Mouse (Mus musculus): ENCODE data around the gene Vps35l. TPM values are rescaled to one million over a fixed set of nuclear protein-coding genes. Genes with fewer than 3 reads are reported as not detected.

Gene Vps35l
- polyA plus RNA-seq, 1 experiment from 2014 or later = 91.9 TPM

DNA sequence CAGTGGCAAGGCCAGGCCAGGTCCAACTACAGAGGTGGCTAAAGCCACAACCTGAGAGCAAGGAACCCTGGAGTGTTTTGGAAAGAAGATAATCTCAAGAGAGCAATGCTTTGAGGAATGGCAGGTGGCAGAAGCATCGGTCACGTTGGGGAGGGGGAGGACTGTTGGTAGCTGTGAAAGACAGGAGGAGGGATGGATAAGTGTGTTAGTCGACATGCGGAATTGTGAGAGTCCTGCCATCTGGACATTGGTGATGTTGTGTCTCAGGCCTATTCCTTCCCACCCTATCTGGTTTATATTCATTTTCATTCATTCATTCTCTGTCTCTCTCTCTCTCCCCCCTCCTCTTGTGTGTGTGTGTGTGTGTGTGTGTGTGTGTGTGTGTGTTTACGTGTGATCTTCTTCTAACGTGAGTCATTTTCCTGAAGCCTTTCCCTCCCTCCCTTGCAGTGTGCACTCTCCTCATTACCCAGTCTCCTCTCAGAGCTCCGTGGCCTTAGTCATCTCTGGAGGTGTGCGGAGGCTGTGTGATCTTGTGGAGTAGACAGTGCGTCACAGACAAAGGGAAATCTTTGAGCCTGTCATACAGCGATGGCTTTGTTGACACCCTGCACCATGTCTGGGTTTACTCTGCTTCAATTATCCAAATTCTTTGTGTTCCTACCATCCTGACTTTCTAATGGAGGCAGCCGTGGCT, 43.4 kb downstream of the Vps35l start:
- no peak overlapping the region for H3K4me3 ChIP-seq (ENCODE audit: low read length)
- ATAC-seq = no peak
- H3K9me3 ChIP-seq (ENCODE audit: control insufficient read depth, low read length) = no peaks in the 10 kb centered on the region
- H3K9ac ChIP-seq (ENCODE audit: low read depth, low read length) = no peak overlapping the region
- no peak overlapping the region for H3K27ac ChIP-seq (ENCODE audit: low read depth, low read length)
- 88% methylated on average over 11 of the region's 11 CpGs for WGBS
- H3K36me3 ChIP-seq (ENCODE audit: control insufficient read depth, insufficient read depth, low read length) = peaks cover 10% of the 10 kb centered on the region
- H3K27me3 ChIP-seq (replicated peaks; ENCODE audit: control insufficient read depth, insufficient read depth, low read length) = no peaks in the 10 kb centered on the region
- H3K4me1 ChIP-seq (ENCODE audit: control insufficient read depth, insufficient read depth, low read depth, low read length) = no peaks in the 10 kb centered on the region
- no peak overlapping the region for H3K4me2 ChIP-seq (ENCODE audit: low read length)

GRCm38 (mm10) chr7:118786091-118786490, 46.1 kb downstream of the Vps35l start:
- Histone ChIP-seq H3K36me3 (ENCODE audit: control insufficient read depth, insufficient read depth, low read length) (peaks cover 7% of the 10 kb centered on the region), H3K4me2 (ENCODE audit: low read length) (no peak overlapping the region), H3K9me3 (ENCODE audit: control insufficient read depth, low read length) (no peaks in the 10 kb centered on the region), H3K27ac (ENCODE audit: low read depth, low read length) (no peak overlapping the region), H3K27me3 (replicated peaks; ENCODE audit: control insufficient read depth, insufficient read depth, low read length) (no peaks in the 10 kb centered on the region), H3K4me3 (ENCODE audit: low read length) (no peak overlapping the region), H3K9ac (ENCODE audit: low read depth, low read length) (no peak overlapping the region), H3K4me1 (ENCODE audit: control insufficient read depth, insufficient read depth, low read depth, low read length) (no peaks in the 10 kb centered on the region)
- WGBS = 82% methylated on average over 6 of the region's 6 CpGs
- no peak for ATAC-seq

GRCm38 (mm10) chr7:118787326-118787725, 47.3 kb downstream of the Vps35l start:
- Histone ChIP-seq H3K9me3 (ENCODE audit: control insufficient read depth, low read length) (no peaks in the 10 kb centered on the region), H3K4me2 (ENCODE audit: low read length) (no peak overlapping the region)

DNA sequence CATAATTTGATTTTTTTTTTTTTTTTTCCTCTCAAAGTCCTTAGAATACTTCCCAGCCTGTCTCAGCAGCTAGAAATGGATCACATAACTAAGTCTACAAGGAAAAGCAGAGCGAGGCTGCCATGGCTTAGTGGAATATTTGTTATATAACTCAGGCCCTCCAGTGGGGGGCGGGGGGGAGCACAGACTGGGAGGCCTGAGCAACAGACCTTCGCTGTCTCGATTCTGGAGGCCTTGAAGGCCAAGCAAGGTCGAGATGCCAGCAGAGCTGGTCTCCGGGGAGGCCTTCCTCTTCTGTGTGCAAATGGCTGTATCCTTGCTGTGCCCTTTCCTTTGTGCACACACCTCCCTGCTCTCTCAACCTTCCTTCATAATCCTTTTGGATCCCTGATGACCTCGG, 48.5 kb downstream of the Vps35l start:
- WGBS = 62% methylated on average over 7 of the region's 7 CpGs
- H3K36me3 ChIP-seq (ENCODE audit: control insufficient read depth, insufficient read depth, low read length) = peaks cover 23% of the 10 kb centered on the region
- no peak for ATAC-seq
- no peak overlapping the region for H3K9ac ChIP-seq (ENCODE audit: low read depth, low read length)
- no peak overlapping the region for H3K4me3 ChIP-seq (ENCODE audit: low read length)
- no peak overlapping the region for H3K4me2 ChIP-seq (ENCODE audit: low read length)
- no peaks in the 10 kb centered on the region for H3K27me3 ChIP-seq (replicated peaks; ENCODE audit: control insufficient read depth, insufficient read depth, low read length)
- no peaks in the 10 kb centered on the region for H3K4me1 ChIP-seq (ENCODE audit: control insufficient read depth, insufficient read depth, low read depth, low read length)
- no peaks in the 10 kb centered on the region for H3K9me3 ChIP-seq (ENCODE audit: control insufficient read depth, low read length)
- no peak overlapping the region for H3K27ac ChIP-seq (ENCODE audit: low read depth, low read length)

More at GRCm38 (mm10) chr7:118787326-118787725, 47.3 kb downstream of the Vps35l start:
- no peaks in the 10 kb centered on the region for H3K27me3 ChIP-seq (replicated peaks; ENCODE audit: control insufficient read depth, insufficient read depth, low read length)
- peaks cover 15% of the 10 kb centered on the region for H3K36me3 ChIP-seq (ENCODE audit: control insufficient read depth, insufficient read depth, low read length)
- no peak overlapping the region for H3K4me3 ChIP-seq (ENCODE audit: low read length)
- H3K9ac ChIP-seq (ENCODE audit: low read depth, low read length) = no peak overlapping the region
- WGBS = 93% methylated on average over 5 of the region's 5 CpGs
- ATAC-seq = no peak
- H3K27ac ChIP-seq (ENCODE audit: low read depth, low read length) = no peak overlapping the region
- no peaks in the 10 kb centered on the region for H3K4me1 ChIP-seq (ENCODE audit: control insufficient read depth, insufficient read depth, low read depth, low read length)

DNA sequence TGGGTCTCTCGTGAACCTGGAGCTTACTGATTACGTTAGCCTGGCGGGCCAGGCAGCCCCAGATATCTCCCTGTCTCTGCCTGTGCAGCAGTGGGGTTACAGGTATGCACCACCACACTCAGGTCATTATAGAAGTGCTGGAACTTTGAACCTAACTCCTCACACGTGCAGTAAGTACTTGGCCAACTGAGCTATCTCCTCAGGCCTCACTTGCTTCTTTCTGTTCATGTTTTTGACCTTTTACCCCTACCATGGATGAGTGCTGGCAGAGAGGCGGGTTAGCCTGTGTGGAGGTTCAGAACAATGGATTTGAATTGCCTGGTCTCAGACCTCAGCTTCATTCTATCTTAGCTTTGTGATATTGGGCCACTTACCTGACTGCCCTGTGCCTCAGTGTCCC, 50.3 kb downstream of the Vps35l start:
- H3K27me3 ChIP-seq (replicated peaks; ENCODE audit: control insufficient read depth, insufficient read depth, low read length) = no peaks in the 10 kb centered on the region
- H3K4me2 ChIP-seq (ENCODE audit: low read length) = no peak overlapping the region
- peaks cover 21% of the 10 kb centered on the region for H3K36me3 ChIP-seq (ENCODE audit: control insufficient read depth, insufficient read depth, low read length)
- no peak overlapping the region for H3K9ac ChIP-seq (ENCODE audit: low read depth, low read length)
- H3K4me3 ChIP-seq (ENCODE audit: low read length) = no peak overlapping the region
- ATAC-seq = no peak
- no peaks in the 10 kb centered on the region for H3K9me3 ChIP-seq (ENCODE audit: control insufficient read depth, low read length)
- no peak overlapping the region for H3K27ac ChIP-seq (ENCODE audit: low read depth, low read length)
- H3K4me1 ChIP-seq (ENCODE audit: control insufficient read depth, insufficient read depth, low read depth, low read length) = no peaks in the 10 kb centered on the region
- 84% methylated on average over 5 of the region's 5 CpGs for WGBS

DNA sequence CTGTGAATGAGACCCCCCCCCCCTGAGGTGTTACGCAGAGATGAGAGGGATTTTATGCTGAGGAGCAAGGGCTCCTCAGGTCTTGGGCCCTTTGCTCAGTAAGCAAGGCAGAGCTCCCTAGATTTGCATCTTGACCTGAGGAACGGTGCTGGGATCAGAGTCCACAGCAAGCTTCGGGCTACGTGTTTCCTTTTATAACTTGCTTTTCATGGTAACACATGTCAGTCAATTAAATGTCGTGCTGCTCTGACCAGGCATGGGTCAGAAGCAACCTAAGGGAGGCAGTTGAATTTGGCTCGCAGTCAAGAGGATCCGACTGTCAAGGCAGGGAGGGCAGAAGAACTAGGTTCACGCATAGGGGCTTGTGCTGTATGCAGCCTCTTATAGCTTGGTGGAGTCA, 53.9 kb downstream of the Vps35l start:
- ATAC-seq = no peak
- no peak overlapping the region for H3K4me3 ChIP-seq (ENCODE audit: low read length)
- H3K9me3 ChIP-seq (ENCODE audit: control insufficient read depth, low read length) = no peaks in the 10 kb centered on the region
- H3K4me2 ChIP-seq (ENCODE audit: low read length) = no peak overlapping the region
- no peaks in the 10 kb centered on the region for H3K4me1 ChIP-seq (ENCODE audit: control insufficient read depth, insufficient read depth, low read depth, low read length)
- no peaks in the 10 kb centered on the region for H3K27me3 ChIP-seq (replicated peaks; ENCODE audit: control insufficient read depth, insufficient read depth, low read length)
- WGBS = 72% methylated on average over 8 of the region's 8 CpGs
- H3K9ac ChIP-seq (ENCODE audit: low read depth, low read length) = no peak overlapping the region
- H3K36me3 ChIP-seq (ENCODE audit: control insufficient read depth, insufficient read depth, low read length) = peaks cover 33% of the 10 kb centered on the region
- no peak overlapping the region for H3K27ac ChIP-seq (ENCODE audit: low read depth, low read length)

DNA sequence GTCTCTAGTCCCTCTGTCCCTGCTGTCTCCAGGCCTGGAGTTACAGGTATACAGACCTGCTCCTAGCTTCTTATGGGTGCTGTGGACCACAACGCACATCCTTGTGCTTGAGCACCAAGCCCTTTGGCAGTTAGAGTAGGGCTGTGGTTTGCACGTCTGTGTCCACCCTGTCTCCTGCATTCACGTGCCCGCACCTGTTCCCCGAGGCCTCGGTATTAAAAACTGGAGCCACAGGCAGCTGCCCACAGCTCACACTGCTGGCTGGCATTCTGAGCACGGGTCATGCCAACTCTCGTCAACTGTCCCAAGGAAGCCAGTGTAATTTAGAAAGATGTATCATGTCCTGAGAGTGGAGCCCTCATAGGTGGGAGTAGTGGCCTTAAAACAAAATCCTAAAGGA, 55.8 kb downstream of the Vps35l start:
- no peaks in the 10 kb centered on the region for H3K27me3 ChIP-seq (replicated peaks; ENCODE audit: control insufficient read depth, insufficient read depth, low read length)
- 89% methylated on average over 8 of the region's 8 CpGs for WGBS
- no peaks in the 10 kb centered on the region for H3K9me3 ChIP-seq (ENCODE audit: control insufficient read depth, low read length)
- no peak overlapping the region for H3K27ac ChIP-seq (ENCODE audit: low read depth, low read length)
- no peak overlapping the region for H3K4me2 ChIP-seq (ENCODE audit: low read length)
- peaks cover 35% of the 10 kb centered on the region for H3K36me3 ChIP-seq (ENCODE audit: control insufficient read depth, insufficient read depth, low read length)
- no peak overlapping the region for H3K9ac ChIP-seq (ENCODE audit: low read depth, low read length)
- ATAC-seq = no peak
- no peaks in the 10 kb centered on the region for H3K4me1 ChIP-seq (ENCODE audit: control insufficient read depth, insufficient read depth, low read depth, low read length)
- no peak overlapping the region for H3K4me3 ChIP-seq (ENCODE audit: low read length)

DNA sequence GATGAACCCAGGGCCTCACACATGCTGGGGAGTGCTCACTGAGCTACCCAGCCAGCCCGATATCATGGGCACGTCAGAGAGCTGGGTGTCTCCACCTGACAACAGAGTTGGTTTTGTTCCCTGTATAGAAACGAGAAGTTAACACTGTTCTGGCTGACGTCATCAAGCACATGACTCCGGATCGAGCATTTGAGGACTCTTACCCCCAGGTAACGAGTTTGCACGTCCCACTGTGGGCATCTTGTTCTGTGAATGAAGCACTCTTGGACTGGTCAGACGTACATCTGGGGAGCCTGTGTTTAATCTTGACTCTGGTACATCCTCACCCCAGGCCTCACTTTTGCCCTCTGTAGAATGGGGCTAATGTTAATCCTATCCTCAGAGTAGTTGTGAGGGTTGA, 56.8 kb downstream of the Vps35l start:
- H3K9me3 ChIP-seq (ENCODE audit: control insufficient read depth, low read length) = no peaks in the 10 kb centered on the region
- H3K27me3 ChIP-seq (replicated peaks; ENCODE audit: control insufficient read depth, insufficient read depth, low read length) = no peaks in the 10 kb centered on the region
- no peaks in the 10 kb centered on the region for H3K4me1 ChIP-seq (ENCODE audit: control insufficient read depth, insufficient read depth, low read depth, low read length)
- H3K4me3 ChIP-seq (ENCODE audit: low read length) = no peak overlapping the region
- no peak overlapping the region for H3K9ac ChIP-seq (ENCODE audit: low read depth, low read length)
- H3K27ac ChIP-seq (ENCODE audit: low read depth, low read length) = no peak overlapping the region
- no peak for ATAC-seq
- 94% methylated on average over 9 of the region's 9 CpGs for WGBS
- H3K4me2 ChIP-seq (ENCODE audit: low read length) = no peak overlapping the region
- H3K36me3 ChIP-seq (ENCODE audit: control insufficient read depth, insufficient read depth, low read length) = peaks cover 33% of the 10 kb centered on the region

- Histone ChIP-seq H3K27me3 (replicated peaks; ENCODE audit: control insufficient read depth, insufficient read depth, low read length) (no peaks in the 10 kb centered on the region), H3K4me2 (ENCODE audit: low read length) (no peak overlapping the region), H3K27ac (ENCODE audit: low read depth, low read length) (no peak overlapping the region), H3K4me1 (ENCODE audit: control insufficient read depth, insufficient read depth, low read depth, low read length) (no peaks in the 10 kb centered on the region), H3K4me3 (ENCODE audit: low read length) (no peak overlapping the region), H3K36me3 (ENCODE audit: control insufficient read depth, insufficient read depth, low read length) (peaks cover 33% of the 10 kb centered on the region), H3K9me3 (ENCODE audit: control insufficient read depth, low read length) (no peaks in the 10 kb centered on the region), H3K9ac (ENCODE audit: low read depth, low read length) (no peak overlapping the region)
- ATAC-seq = no peak
- WGBS = 77% methylated on average over 7 of the region's 7 CpGs
Measured at GRCm38 (mm10) chr7:118797600-118797999, 57.6 kb downstream of the Vps35l start.
